Mouse (Mus musculus) spleen, adult 12 weeks (tissue): ENCODE measurements around the gene Ash1l.

ENCODE experiments used
- DNase-seq: peaks from one replicate; pipeline ENCODE4 v3.0.0; 2022; ENCODE audit warnings: low spot score

Ash1l gene

GRCm38 (mm10) chr3:89091811-89092508, 141.5 kb downstream of the Ash1l start:
- DNase-seq, result no peak

GRCm38 (mm10) chr3:89092509-89093090, 142.2 kb downstream of the Ash1l start:
- DNase-seq, result no peak

- peak; percentile 35 for DNase-seq
These were observed 142.8 kb downstream of the Ash1l start, which contains the start of gene Rusc1 for GRCm38 (mm10) chr3:89093175-89093574. TSS of gene Rusc1 (minus strand) at chr3:89093311.

GRCm38 (mm10) chr3:89094021-89094420, 143.6 kb downstream of the Ash1l start:
- no peak for DNase-seq

- no peak for DNase-seq
These were observed 150.4 kb downstream of the Ash1l start, which contains the start of gene Gm43738 for GRCm38 (mm10) chr3:89100811-89101210. TSS of gene Gm43738 (minus strand) at chr3:89101099.

GRCm38 (mm10) chr3:89101459-89101811, 151.0 kb downstream of the Ash1l start:
- no peak for DNase-seq

GRCm38 (mm10) chr3:89101812-89102494, 151.5 kb downstream of the Ash1l start, which contains the start of gene Fdps:
TSS of gene Fdps (minus strand) at chr3:89101959.
- peak; percentile 88 for DNase-seq

GRCm38 (mm10) chr3:89102495-89103290, 152.3 kb downstream of the Ash1l start:
- no peak for DNase-seq

GRCm38 (mm10) chr3:89103291-89103595, 152.8 kb downstream of the Ash1l start:
- DNase-seq, result no peak

GRCm38 (mm10) chr3:89106881-89107280, 156.5 kb downstream of the Ash1l start:
- DNase-seq, result no peak

GRCm38 (mm10) chr3:89107545-89107944, 157.1 kb downstream of the Ash1l start:
- no peak for DNase-seq

- no peak for DNase-seq
These were observed 157.7 kb downstream of the Ash1l start for GRCm38 (mm10) chr3:89108146-89108545.

- DNase-seq, result no peak
These were observed 162.6 kb downstream of the Ash1l start for GRCm38 (mm10) chr3:89113058-89113457.

- no peak for DNase-seq
These were observed 165.1 kb downstream of the Ash1l start for GRCm38 (mm10) chr3:89115522-89115921.

GRCm38 (mm10) chr3:89123313-89123712, 172.9 kb downstream of the Ash1l start:
- no peak for DNase-seq

GRCm38 (mm10) chr3:89124241-89124640, 173.8 kb downstream of the Ash1l start:
- no peak for DNase-seq

GRCm38 (mm10) chr3:89125981-89126380, 175.6 kb downstream of the Ash1l start:
- no peak for DNase-seq
